Mouse (Mus musculus): Measurements from ENCODE around the gene Filip1l. TPM values are rescaled to one million over a fixed set of nuclear protein-coding genes. Genes with fewer than 3 reads are reported as not detected.
A peak's percentile ranks its signal among the peaks of the same experiment; 100 is the strongest.

Gene Filip1l
- total RNA-seq, 2 experiments from 2014 or later, result 36.3 to 64.5 TPM

DNA sequence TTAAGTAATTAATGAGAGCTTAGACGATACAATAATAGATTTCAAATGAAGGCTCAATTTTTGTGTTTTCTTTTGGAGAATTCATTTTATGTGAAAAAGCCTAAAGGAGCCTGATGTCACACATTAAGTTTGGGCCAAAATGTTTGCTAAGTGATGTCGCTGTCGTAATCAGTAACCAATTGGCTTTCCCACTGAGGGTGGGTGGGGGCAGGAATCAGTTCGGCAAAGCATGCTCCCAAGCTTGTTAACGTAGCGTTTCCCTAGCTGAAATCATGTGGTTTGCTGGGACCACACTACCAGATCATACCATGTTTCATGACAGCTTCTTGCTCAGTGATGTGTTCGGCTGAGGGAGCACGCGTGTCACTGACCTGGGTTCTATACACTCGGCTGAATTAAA, 162.7 kb downstream of the Filip1l start:
- ATAC-seq (ENCODE audit: poor library complexity, severe bottlenecking), result no peak

DNA sequence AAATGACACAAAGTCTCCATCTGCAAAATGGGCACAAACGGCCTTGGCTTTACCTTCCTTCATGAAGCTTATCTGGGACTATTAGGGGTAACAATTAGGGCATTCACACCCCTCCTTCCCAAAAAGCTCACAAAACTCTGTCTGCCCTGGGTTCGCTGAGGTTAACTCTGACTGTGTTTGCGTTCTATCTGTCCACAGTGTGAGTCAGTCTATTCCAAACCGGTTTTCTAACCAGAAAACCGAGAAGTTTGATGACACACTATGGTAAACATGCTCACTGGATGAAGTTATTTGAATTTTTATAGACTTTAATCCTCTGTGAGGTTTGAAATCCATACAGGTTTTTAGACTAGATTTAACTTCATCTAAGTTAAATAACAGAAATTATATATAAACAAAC, 172.2 kb downstream of the Filip1l start:
- no peak for ATAC-seq (ENCODE audit: poor library complexity, severe bottlenecking)

DNA sequence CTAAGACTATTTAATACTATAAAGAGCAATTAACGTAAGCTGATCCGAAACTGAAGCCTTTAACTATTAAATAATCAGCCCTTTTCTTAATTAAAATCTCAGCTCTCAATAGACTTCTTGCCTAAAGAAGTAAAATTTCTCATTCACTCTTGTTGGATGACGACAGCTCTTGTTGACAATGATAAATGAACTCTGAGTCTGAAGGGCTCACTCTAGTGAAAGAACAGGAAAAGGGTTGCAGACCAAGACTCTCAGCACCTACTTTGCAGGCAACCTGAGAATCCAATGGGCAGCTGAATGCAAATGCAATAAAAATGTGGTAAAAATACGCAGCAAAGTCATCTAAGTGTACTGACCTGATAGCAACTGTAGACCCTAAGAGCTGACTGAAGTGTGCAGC, 172.6 kb downstream of the Filip1l start:
- ATAC-seq (ENCODE audit: poor library complexity, severe bottlenecking), result no peak

DNA sequence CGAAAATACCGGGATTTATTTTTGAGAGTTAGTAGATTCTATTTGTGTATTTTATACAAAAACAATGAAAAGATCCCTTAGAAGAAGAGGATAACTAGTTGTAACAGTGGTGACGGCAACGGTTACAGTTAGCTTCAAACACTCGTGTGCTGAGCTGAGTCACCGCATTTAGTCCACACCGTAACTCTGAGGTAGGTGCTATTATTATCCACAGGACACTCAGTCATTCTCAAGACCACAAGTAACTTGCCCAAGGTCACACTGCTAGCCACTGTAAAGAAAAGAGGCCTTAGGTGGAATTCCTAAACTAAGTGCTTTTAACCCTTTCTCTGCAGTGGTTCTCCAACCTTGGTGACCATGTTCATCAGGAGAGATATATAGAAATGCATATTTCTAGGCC, 174.0 kb downstream of the Filip1l start:
- no peak for ATAC-seq (ENCODE audit: poor library complexity, severe bottlenecking)

DNA sequence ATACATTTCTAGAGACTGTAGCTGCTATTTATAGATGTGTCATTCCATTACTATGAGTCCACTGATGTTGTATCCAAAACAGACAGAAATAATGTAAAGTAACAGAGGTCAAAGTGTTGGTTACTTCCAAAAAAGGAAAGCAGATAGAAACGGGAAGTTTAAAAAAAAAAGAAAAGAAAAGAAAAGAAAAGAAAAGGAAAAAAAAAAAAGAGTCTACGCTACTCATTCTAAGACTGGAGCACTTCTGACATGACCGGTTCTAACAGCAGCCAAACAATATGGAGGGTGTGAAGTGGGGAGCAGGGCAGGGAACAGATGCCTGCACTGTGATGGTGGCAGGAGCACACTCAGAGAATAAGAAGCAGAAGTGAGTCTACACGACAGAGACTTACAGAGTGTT, 175.6 kb downstream of the Filip1l start:
- peak; percentile 47; the same call in 1 of the 2 replicates for ATAC-seq (ENCODE audit: poor library complexity, severe bottlenecking)

DNA sequence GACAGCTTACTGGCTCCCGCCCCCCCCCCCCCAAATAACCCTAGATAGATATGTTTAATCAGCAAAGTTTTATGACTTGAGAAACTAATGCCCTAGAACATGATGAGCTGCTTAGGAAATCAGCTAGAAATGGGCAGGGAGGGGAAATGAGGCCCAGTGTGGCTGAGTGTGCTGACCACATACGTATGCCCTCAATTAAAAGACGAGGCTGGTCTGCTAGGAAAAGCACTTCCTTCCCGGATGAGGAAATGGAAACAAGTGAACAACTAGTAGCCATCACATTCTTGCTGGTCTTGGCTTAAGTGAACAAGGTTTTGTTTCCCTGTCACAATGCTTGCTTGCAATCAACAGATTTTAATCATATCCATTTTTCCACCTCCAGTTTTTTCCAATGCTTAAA, 177.7 kb downstream of the Filip1l start:
- ATAC-seq (ENCODE audit: poor library complexity, severe bottlenecking), result no peak

DNA sequence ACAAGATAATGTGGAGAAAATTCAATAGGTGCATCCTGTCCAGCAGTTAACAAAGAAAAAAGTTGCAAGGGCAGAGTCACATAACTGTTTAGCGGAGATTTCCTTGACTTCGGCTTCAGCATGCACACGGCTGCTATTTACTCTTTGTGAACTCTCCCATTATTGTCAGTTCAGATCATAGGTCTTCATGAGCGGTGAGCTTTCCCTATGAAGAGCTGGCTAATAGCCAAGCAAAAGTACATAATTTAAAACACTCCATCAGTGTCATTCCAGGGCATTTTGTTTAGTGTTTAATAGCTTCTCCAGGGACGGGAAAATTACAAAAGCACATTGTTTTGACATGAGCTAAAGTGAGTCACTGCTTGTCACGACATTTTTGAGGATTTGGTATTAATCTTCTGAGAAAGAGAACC, 179.2 kb downstream of the Filip1l start:
- no peak for ATAC-seq (ENCODE audit: poor library complexity, severe bottlenecking)

DNA sequence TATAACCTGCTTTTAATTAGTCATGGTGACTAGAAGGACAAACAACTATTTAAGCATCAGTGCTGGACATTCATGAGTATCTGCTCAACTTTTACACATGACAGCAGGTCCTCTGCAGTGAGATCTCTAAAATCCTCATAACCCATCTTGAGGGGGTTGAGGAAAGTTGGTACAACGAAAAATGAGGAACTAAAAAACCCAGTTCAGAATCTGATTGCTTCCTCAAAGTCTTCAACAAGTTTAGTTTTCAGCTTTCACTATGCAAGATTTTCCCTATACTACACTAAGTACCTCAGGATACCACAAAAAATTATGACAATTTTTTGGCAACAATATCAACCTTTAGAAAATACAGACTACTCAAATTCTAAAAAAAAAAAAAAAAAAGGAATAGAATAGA, 181.5 kb downstream of the Filip1l start:
- ATAC-seq (ENCODE audit: poor library complexity, severe bottlenecking), result peak; percentile 55; the same call in 1 of the 2 replicates

DNA sequence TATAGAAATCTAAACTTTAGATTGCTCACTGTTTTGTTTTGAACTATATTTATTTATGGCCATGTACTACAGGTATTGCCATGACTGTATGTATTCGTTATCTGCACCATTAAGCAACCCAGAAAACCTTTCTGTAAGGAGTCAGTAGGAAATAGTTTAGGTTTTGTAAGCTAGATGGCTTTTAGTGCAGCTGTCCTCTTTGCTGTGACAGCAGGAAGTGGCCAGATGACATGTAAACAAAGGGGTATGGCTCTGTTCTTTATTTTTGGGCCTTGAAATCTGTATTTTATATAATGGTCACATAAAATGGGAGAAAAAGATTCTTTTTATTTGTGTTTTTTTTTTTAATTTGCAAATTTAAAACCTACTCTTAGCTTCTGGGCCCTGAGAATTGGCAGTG, 181.9 kb downstream of the Filip1l start:
- ATAC-seq (ENCODE audit: poor library complexity, severe bottlenecking), result no peak

DNA sequence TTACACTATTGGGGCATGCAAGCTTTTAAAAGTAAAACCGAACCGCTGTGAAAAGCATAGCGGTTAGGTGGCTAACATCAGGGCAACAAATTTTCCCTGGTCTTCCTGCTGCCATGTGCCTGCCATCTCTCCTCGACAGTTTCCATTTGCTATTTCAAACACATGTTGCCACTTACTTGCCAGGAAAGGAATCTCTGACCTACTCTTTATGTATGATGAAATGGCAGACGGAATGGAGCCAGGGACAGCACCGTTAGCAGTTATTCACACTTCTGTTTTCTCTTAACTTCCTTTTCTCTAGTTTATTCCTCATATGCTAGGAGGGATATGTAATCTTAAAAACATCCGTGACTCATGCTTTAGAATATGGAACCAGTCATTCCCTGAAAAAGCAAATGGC, 183.6 kb downstream of the Filip1l start:
- ATAC-seq (ENCODE audit: poor library complexity, severe bottlenecking), result peak; percentile 94

DNA sequence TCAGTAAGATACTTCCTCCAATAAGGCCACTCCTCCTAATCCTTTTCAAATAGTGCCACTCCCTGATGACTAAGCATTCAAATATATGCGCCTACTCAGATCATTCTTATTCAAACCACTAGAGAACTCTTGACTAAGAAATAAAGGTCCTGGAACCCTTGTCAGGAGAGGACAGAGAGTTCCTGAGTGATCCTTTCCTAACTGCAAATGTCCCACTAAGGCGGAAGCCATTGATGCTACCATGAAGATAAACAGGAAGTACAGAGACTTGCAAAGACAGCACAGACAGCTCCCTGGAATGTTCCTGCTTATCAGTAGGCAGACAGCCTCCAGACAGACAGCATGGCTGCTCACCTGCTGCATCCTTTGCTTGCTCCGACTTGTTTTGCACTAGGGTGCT, 190.3 kb downstream of the Filip1l start:
- no peak for ATAC-seq (ENCODE audit: poor library complexity, severe bottlenecking)

DNA sequence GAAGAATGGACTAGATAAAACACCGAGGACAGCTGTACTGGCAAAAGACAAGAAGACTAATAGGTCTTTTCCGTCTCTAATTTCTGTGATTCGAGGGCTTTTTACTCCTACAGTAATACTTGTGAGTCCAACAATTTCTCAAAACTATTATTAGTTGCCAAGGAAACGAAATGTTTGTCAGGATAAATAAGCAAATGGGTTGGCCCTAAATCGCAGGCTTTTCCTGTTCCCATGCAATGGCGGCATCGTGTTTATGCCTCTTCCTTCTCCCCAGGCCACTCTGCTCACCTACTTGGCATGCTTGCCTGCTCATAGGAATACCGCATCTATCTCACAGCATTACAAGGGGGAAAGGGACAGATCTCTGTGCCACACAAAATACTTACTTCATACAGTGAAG, 191.5 kb downstream of the Filip1l start:
- no peak for ATAC-seq (ENCODE audit: poor library complexity, severe bottlenecking)

DNA sequence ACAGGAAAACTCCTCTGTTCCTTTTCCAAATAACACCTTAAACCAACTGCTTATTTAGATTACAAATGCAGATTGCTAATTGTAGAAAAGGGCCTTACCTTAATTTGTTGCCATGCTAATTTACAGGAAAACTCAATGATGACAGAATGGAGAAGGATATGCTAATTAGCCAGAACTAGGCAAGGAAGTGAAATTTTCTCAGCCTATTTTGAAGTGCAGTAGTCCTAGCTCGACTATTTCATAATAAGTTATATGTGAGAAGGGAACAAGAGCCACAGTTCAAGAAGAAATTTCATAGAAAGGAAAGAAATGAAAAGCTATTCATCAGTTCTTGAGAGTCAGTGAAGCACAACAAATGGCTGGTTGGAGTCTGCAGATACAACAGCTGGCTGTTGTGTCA, 193.5 kb downstream of the Filip1l start:
- peak; percentile 36 for ATAC-seq (ENCODE audit: poor library complexity, severe bottlenecking)

DNA sequence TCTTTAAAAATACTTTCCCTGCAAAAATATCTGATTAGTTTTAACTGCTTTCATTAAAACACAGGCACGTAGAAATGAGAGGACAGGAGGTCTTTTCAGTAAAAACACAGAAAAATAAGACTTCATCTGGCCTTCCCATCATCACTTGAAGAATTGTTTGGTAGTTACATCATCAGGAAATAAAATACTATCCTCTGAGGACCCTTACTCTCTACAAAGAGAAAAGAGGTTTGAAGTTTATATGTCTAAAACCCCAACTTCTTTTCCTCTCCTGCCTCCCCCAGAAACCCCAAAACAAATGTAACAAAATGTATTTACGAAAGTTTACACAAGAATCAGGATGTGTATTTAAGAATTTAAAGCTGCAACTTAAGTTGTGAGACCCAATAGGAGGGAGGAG, 195.7 kb downstream of the Filip1l start:
- ATAC-seq (ENCODE audit: poor library complexity, severe bottlenecking), result no peak

DNA sequence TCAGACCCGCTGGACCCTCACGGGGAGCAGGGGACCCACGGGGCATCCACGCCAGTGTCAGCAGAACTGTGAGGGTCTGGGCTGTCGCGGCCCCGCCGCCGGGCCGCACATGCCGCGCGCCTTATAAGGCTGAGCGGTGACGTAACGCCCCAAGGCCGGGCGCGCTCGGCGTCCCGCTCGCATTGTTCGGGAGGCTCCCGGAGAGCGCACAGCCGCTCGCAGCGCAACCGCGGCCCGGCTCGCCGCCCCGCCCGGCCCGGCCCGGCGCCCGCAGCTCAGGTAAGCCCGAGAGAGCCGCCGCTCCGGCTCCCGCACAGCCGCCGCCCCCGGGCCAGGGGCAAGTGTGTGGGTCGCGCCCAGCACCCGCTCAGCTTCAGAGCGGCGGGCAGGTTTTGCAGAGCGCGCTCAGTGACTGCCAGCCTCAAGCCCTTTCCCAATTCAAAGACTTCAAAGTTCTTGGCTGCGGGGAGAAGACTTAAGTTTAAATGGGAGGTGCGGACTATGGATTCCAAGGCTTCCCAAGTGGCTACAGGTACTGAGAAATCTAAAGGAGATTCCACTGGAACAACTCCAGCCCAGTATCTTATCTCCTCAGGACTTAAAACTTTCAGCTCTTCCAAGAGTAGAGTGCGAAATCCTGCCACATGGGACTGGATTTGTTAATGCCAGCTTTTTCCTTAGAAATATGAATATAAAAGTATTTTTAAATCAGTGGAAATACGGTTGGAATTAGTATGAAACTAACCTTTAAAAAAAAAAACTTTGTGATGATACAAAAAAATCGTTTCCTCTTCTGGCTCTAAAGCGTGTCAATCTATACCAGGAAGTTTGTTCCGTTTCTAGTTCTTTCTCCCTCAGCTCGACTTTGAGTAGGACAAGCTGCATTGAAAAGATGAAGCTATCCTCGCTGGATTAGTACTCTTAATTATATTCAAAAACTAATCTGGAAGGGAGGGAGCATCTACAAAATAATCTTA, 196.5 kb downstream of the Filip1l start:
- ATAC-seq (ENCODE audit: poor library complexity, severe bottlenecking), result peak; percentile 78

DNA sequence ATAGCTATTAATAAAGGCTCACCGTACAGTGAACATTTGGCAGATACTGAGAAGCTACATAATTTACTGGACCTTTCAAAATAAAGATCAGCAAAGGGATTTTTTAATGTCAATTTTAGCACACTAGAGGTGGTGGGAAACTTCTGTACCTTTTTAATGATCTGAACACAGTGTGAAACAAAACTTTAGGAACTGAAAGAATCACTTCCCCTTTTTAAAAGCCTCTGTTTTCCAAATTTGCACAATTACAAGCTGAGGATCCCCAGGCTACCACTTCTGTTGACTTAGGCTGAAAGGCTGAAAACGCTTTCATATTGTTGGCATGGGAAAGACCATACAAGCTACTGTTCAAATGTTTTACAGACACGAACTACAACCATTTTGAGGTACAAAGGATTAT, 197.2 kb downstream of the Filip1l start:
- ATAC-seq (ENCODE audit: poor library complexity, severe bottlenecking), result peak; percentile 63

DNA sequence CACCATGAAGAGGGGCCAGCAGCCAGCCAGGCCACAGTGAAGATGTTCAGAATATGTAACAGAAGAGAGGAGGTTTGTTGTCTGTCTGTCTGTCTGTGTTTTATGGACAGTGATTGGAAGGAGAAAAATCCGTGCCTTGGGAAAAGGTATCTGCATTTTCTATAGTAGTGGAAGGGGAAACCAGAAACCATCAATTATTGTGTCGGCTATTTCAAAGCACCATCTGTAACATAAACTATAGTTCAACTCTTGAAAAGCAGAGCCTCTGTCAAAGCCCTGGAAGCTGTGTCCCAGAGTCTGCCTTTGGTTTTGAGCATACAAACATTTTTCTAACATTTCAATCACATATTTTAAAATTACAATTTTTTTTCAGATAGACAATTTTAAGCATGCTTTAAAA, 197.9 kb downstream of the Filip1l start:
- no peak for ATAC-seq (ENCODE audit: poor library complexity, severe bottlenecking)

DNA sequence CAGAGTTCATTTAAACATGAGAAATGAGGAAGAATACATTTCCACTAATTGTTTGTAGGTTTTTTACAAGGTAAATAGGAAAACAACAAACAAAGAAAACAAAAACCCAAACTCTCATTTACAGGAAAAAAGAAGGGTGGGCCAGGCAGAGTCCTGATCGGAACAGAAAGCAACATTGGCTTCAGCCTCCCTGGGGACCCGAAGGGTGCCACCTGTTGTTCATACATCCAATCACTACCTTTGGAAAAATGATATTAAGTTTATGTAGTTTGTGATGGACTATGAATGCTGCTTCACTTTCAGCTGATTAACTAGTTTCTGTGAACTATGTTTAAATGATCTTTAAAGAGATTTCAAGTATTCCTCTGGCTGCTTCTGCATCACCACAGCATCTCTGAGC, 198.7 kb downstream of the Filip1l start:
- ATAC-seq (ENCODE audit: poor library complexity, severe bottlenecking), result no peak

DNA sequence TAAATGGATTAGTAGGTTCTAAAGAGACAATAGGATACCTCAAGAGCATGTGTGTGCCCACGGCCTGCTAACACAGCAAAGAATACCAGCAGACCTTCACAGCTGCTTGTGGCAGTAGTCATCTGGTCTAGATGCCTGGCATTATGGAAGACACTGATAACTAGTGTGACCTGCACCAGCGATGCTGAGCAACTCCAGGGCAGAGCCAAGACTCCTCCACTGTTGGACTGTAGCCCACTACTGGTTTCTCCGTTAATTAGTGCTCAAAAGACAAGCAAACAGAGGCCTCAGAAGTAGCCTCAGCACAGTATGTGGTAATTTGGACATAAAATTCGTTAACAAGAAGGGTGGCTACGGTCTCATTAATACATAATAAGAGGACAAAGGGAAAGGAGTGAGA, 199.8 kb downstream of the Filip1l start:
- ATAC-seq (ENCODE audit: poor library complexity, severe bottlenecking), result no peak

DNA sequence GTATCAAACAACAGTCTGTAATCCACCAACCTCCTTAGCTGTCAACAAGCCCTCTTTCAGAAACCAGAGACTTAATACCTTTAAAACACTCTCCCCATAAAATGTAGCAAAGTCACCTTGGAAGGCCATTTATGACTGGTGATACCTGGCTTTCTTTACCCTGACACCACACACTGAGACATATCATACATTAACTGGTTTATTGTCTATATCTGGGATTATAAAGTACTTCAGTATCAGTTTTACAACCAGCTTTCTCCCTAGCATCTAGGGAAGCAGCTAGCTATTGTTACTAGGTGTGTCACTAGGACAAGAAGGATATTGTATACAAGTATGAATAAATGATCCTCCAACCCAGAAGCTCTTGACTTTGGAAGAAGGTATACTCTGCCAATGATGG, 200.3 kb downstream of the Filip1l start:
- ATAC-seq (ENCODE audit: poor library complexity, severe bottlenecking), result no peak

DNA sequence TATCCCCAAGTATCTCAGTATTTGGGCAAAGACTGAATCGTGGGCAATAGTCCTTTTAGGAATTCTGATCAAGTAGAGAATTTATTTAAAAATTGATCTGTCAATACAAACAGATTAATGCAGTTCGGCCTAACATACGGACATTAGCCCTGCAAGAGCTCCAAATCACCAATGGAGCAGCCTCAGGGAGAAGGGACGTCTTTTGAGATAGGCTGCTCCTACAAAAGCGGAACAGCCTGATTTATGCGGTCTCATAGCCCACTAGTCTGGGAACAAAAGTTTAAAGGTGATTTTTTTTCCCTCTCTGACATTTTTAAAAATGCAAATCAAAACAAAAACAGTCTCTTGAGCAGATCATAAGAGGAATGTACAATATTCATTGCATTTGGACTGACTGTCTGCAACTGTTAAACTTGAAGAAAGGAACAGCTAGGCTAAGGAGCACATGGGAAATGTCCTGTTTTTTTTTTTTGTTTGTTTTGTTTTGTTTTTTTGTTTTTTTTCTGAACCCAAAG, 202.1 kb downstream of the Filip1l start:
- no peak for ATAC-seq (ENCODE audit: poor library complexity, severe bottlenecking)

DNA sequence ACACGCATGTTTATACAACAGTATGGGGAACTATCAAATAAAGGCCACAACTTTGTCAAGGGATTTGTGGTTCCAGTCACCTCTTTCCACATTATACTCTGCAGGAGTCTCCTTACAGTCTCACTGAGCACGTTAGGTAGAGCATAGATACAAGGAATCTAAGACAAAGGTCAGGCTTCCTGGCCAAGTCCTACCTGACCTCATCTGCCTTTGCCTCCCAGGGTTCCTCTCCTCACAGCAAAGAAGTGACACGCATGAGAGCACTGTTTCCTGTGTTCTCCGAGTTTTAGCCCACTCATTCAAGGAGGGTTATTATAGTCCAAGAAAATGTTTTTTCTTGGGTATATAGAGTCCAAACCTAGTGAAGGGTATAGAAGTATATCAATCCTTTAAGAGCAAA, 202.8 kb downstream of the Filip1l start:
- no peak for ATAC-seq (ENCODE audit: poor library complexity, severe bottlenecking)
